ENCODE assay signal across 27 mouse cellular contexts in the genomic region with DNA sequence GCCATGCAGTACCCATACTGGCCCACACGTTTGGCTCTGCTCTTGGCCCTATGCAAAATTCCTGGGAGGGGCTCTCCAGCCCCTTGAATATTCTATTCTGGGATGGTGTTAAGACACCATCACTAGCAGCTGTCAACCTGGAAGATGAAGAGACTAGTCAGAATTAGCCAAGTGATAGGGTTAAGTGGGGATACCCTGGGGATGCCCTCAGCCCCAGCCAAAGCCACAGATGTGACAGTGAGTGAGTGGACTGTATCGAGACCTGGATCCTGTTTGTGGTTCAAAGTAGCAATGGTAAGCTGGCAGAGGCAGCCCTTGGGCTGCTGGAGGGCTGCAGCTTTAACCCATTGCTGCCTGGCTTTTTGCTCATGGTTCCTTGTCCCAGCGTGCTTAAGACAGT. TPM values are rescaled to one million over a fixed set of nuclear protein-coding genes. Genes with fewer than 3 reads are reported as not detected.
A peak's percentile ranks its signal among the peaks of the same experiment; 100 is the strongest.
DNase-seq lines count a peak whose midpoint lies in the region; ATAC-seq lines count a peak whose summit lies in the region.
"Had no signal": no experiment of that assay in that cellular context is flagged by ENCODE, and none has a peak within 500 bp of the region (broad histone marks: within the 10 kb centered on the region; RNA-seq: fewer than 3 reads in every experiment).

No protein-coding gene starts in this region.

- H3K4me2 ChIP-seq in embryonic facial prominence, embryonic 15.5 days (replicated peaks), result no peak overlapping the region
- no peak overlapping the region for H3K4me2 ChIP-seq in heart, embryonic 16.5 days (ENCODE audit: low read depth, low read length)
- no peak overlapping the region for H3K4me2 ChIP-seq in heart, embryonic 11.5 days
- H3K4me2 ChIP-seq in midbrain, embryonic 11.5 days, result no peak overlapping the region
- H3K4me2 ChIP-seq: embryonic facial prominence, embryonic 13.5 days; forebrain, embryonic 13.5 days; forebrain, embryonic 15.5 days had no signal

- 0 out of 2 replicates have a peak, but pooled peaks have one; percentile 18 for ATAC-seq in embryonic facial prominence, embryonic 15.5 days (ENCODE audit: insufficient number of reproducible peaks, low FRiP score, low TSS enrichment, low read depth)
- ATAC-seq in heart, embryonic 16.5 days (replicated peaks; ENCODE audit: extremely low read depth, insufficient read depth, low FRiP score), result peak; percentile 75
- ATAC-seq in heart, embryonic 11.5 days (replicated peaks; ENCODE audit: insufficient number of reproducible peaks, low FRiP score, low TSS enrichment), result no peak
- peak; percentile 48; the same call in 1 of the 2 replicates for ATAC-seq in common myeloid progenitor, adult 5-6 weeks (replicated peaks; ENCODE audit: low read depth, poor library complexity, severe bottlenecking)
- no peak for ATAC-seq in midbrain, embryonic 11.5 days (ENCODE audit: low FRiP score)
- ATAC-seq: activated CD4-positive, CD25-positive, alpha-beta regulatory T cell, adult 4 months; forebrain, embryonic 13.5 days; forebrain, embryonic 15.5 days; forebrain, postnatal 0 days; Patski had no signal

- H3K9ac ChIP-seq in embryonic facial prominence, embryonic 15.5 days, result no peak overlapping the region
- H3K9ac ChIP-seq in heart, embryonic 16.5 days (ENCODE audit: low read length), result no peak overlapping the region
- H3K9ac ChIP-seq in heart, embryonic 11.5 days (ENCODE audit: low read depth, low read length), result no peak overlapping the region
- no peak overlapping the region for H3K9ac ChIP-seq in midbrain, embryonic 11.5 days (ENCODE audit: low read length)
- H3K9ac ChIP-seq: embryonic facial prominence, embryonic 13.5 days; forebrain, embryonic 13.5 days; forebrain, embryonic 15.5 days; forebrain, postnatal 0 days had no signal

- no peak for DNase-seq in embryonic facial prominence, embryonic 10.5 days (ENCODE audit: low spot score)
- DNase-seq in heart, postnatal 10 days, result no peak
- peak; percentile 43 for DNase-seq in heart, postnatal 4 days
- DNase-seq in midbrain, embryonic 11.5 days (ENCODE audit: low spot score, missing footprints), result no peak
- DNase-seq: adrenal gland, adult 8-10 months; adrenal gland, postnatal 14 days; adrenal gland, postnatal 36 days; cerebellum, adult 11-12 months; cerebellum, adult 2 months; cerebellum, adult 9-10 months; cerebellum, postnatal 14 days; cerebellum, postnatal 36 days; forebrain, postnatal 0 days had no signal

- H3K27me3 ChIP-seq in embryonic facial prominence, embryonic 15.5 days, result no peaks in the 10 kb centered on the region
- no peaks in the 10 kb centered on the region for H3K27me3 ChIP-seq in embryonic facial prominence, embryonic 10.5 days (replicated peaks; ENCODE audit: low read depth, poor library complexity, severe bottlenecking)
- no peaks in the 10 kb centered on the region for H3K27me3 ChIP-seq in heart, embryonic 16.5 days (ENCODE audit: control insufficient read depth, insufficient read depth, low read length)
- 0 out of 2 replicates have a peak, but pooled peaks cover 2% of the 10 kb centered on the region for H3K27me3 ChIP-seq in heart, embryonic 11.5 days (ENCODE audit: control insufficient read depth, insufficient read depth, low read length)
- no peaks in the 10 kb centered on the region for H3K27me3 ChIP-seq in midbrain, embryonic 11.5 days (ENCODE audit: control insufficient read depth, insufficient read depth, low read length)
- H3K27me3 ChIP-seq: embryonic facial prominence, embryonic 13.5 days; forebrain, embryonic 13.5 days; forebrain, embryonic 15.5 days; Patski had no signal

- H3K36me3 ChIP-seq in embryonic facial prominence, embryonic 15.5 days, result no peaks in the 10 kb centered on the region
- H3K36me3 ChIP-seq in embryonic facial prominence, embryonic 10.5 days (replicated peaks), result no peaks in the 10 kb centered on the region
- no peaks in the 10 kb centered on the region for H3K36me3 ChIP-seq in heart, embryonic 16.5 days (ENCODE audit: control insufficient read depth, insufficient read depth)
- no peaks in the 10 kb centered on the region for H3K36me3 ChIP-seq in heart, embryonic 11.5 days (ENCODE audit: control insufficient read depth, insufficient read depth, low read length)
- H3K36me3 ChIP-seq in midbrain, embryonic 11.5 days (ENCODE audit: control insufficient read depth, insufficient read depth, low read length), result no peaks in the 10 kb centered on the region
- H3K36me3 ChIP-seq: embryonic facial prominence, embryonic 13.5 days; forebrain, embryonic 15.5 days had no signal

- 29% methylated on average over 3 of the region's 3 CpGs for WGBS in embryonic facial prominence, embryonic 15.5 days
- WGBS in embryonic facial prominence, embryonic 10.5 days, result 51% methylated on average over 3 of the region's 3 CpGs
- 34% methylated on average over 3 of the region's 3 CpGs for WGBS in heart, embryonic 16.5 days
- 31% methylated on average over 3 of the region's 3 CpGs for WGBS in heart, embryonic 11.5 days (ENCODE audit: insufficient replicate concordance)
- WGBS in midbrain, embryonic 11.5 days, result 57% methylated on average over 3 of the region's 3 CpGs

- no peaks in the 10 kb centered on the region for H3K9me3 ChIP-seq in embryonic facial prominence, embryonic 15.5 days (replicated peaks)
- H3K9me3 ChIP-seq in embryonic facial prominence, embryonic 10.5 days, result no peaks in the 10 kb centered on the region
- H3K9me3 ChIP-seq in heart, embryonic 16.5 days (replicated peaks; ENCODE audit: control insufficient read depth, low read length), result no peaks in the 10 kb centered on the region
- no peaks in the 10 kb centered on the region for H3K9me3 ChIP-seq in heart, embryonic 11.5 days (replicated peaks; ENCODE audit: control insufficient read depth, low read length)
- no peaks in the 10 kb centered on the region for H3K9me3 ChIP-seq in midbrain, embryonic 11.5 days (ENCODE audit: control insufficient read depth, low read length)
- H3K9me3 ChIP-seq: embryonic facial prominence, embryonic 13.5 days; forebrain, embryonic 13.5 days; forebrain, embryonic 15.5 days; G1E had no signal

- no peak overlapping the region for H3K27ac ChIP-seq in embryonic facial prominence, embryonic 15.5 days (replicated peaks)
- H3K27ac ChIP-seq in embryonic facial prominence, embryonic 10.5 days (replicated peaks), result no peak overlapping the region
- no peak overlapping the region for H3K27ac ChIP-seq in heart, embryonic 16.5 days (ENCODE audit: low read length)
- H3K27ac ChIP-seq in heart, embryonic 11.5 days (ENCODE audit: low read depth, low read length), result no peak overlapping the region
- no peak overlapping the region for H3K27ac ChIP-seq in midbrain, embryonic 11.5 days (ENCODE audit: low read depth, low read length)
- H3K27ac ChIP-seq: embryonic facial prominence, embryonic 13.5 days; forebrain, embryonic 13.5 days; forebrain, embryonic 15.5 days had no signal

- H3K4me3 ChIP-seq in embryonic facial prominence, embryonic 15.5 days (replicated peaks), result no peak overlapping the region
- no peak overlapping the region for H3K4me3 ChIP-seq in embryonic facial prominence, embryonic 10.5 days
- H3K4me3 ChIP-seq in heart, embryonic 16.5 days (ENCODE audit: low read length), result no peak overlapping the region
- H3K4me3 ChIP-seq in heart, embryonic 11.5 days (ENCODE audit: low read depth, low read length), result no peak overlapping the region
- no peak overlapping the region for H3K4me3 ChIP-seq in midbrain, embryonic 11.5 days (ENCODE audit: low read depth, low read length)
- H3K4me3 ChIP-seq: embryonic facial prominence, embryonic 13.5 days; forebrain, embryonic 13.5 days; forebrain, embryonic 15.5 days had no signal

- no peaks in the 10 kb centered on the region for H3K4me1 ChIP-seq in embryonic facial prominence, embryonic 15.5 days
- H3K4me1 ChIP-seq in embryonic facial prominence, embryonic 10.5 days, result peaks cover 11% of the 10 kb centered on the region; the same call in 1 of the 2 replicates
- H3K4me1 ChIP-seq in heart, embryonic 16.5 days (ENCODE audit: control insufficient read depth, insufficient read depth, low read length), result peaks cover 8% of the 10 kb centered on the region
- peaks cover 8% of the 10 kb centered on the region for H3K4me1 ChIP-seq in heart, embryonic 11.5 days (ENCODE audit: control insufficient read depth, insufficient read depth, low read length)
- H3K4me1 ChIP-seq in midbrain, embryonic 11.5 days (ENCODE audit: control insufficient read depth, insufficient read depth, low read length), result no peaks in the 10 kb centered on the region
- H3K4me1 ChIP-seq: embryonic facial prominence, embryonic 13.5 days; forebrain, embryonic 13.5 days; forebrain, embryonic 15.5 days had no signal

- intact Hi-C loops in heart, postnatal 10 days (cut with DNase I), result no loop called here

RNA-seq across cellular contexts. Expression of a gene that starts 23.1 kb away (rescaled TPM):
- 45.8 and 52.4 TPM in 2 replicates for polyA plus RNA-seq in embryonic facial prominence, embryonic 15.5 days (2015; fragmentation: Nextera tagmentation; extraction: Ambion mirVana)
- 41.6 and 51.6 TPM in 2 replicates for polyA plus RNA-seq in embryonic facial prominence, embryonic 10.5 days (2016; fragmentation: Nextera tagmentation; extraction: Ambion mirVana)
- polyA plus RNA-seq in heart, embryonic 16.5 days (2015; fragmentation: Nextera tagmentation; extraction: Ambion mirVana), result 40.4 and 47.6 TPM in 2 replicates
- total RNA-seq in heart, postnatal 10 days (2021), result 10 to 100 TPM; 81.4 to 86.9 TPM
- 10 to 100 TPM; 74.3 to 77.1 TPM for total RNA-seq in heart, postnatal 4 days (2021)
- 27.6 and 29.8 TPM in 2 replicates for polyA plus RNA-seq in heart, embryonic 11.5 days (2014; fragmentation: Nextera tagmentation; extraction: Ambion mirVana)
- 5.2 and 7.0 TPM in 2 replicates for total RNA-seq in common myeloid progenitor, adult 5-6 weeks (2017)
- 43.3 and 49.3 TPM in 2 replicates for polyA plus RNA-seq in midbrain, embryonic 11.5 days (2014; fragmentation: Nextera tagmentation; extraction: Ambion mirVana)

RNA-seq across cellular contexts. Expression of a gene that starts 23.7 kb away (rescaled TPM):
- 157 and 165 TPM in 2 replicates for polyA plus RNA-seq in embryonic facial prominence, embryonic 15.5 days (2015; fragmentation: Nextera tagmentation; extraction: Ambion mirVana)
- 156 and 170 TPM in 2 replicates for polyA plus RNA-seq in embryonic facial prominence, embryonic 10.5 days (2016; fragmentation: Nextera tagmentation; extraction: Ambion mirVana)
- 137 and 143 TPM in 2 replicates for polyA plus RNA-seq in heart, embryonic 16.5 days (2015; fragmentation: Nextera tagmentation; extraction: Ambion mirVana)
- total RNA-seq in heart, postnatal 10 days (2021), result 100 to 1,000 TPM in 1 of 2 experiments, 10 to 100 TPM in 1; 94.7 to 108 TPM
- 10 to 100 TPM; 89.8 to 90.8 TPM for total RNA-seq in heart, postnatal 4 days (2021)
- 131 and 135 TPM in 2 replicates for polyA plus RNA-seq in heart, embryonic 11.5 days (2014; fragmentation: Nextera tagmentation; extraction: Ambion mirVana)
- total RNA-seq in common myeloid progenitor, adult 5-6 weeks (2017), result 11.0 and 14.4 TPM in 2 replicates
- polyA plus RNA-seq in midbrain, embryonic 11.5 days (2014; fragmentation: Nextera tagmentation; extraction: Ambion mirVana), result 111 and 114 TPM in 2 replicates

RNA-seq across cellular contexts. Expression of a gene that starts 23.8 kb away (rescaled TPM):
- polyA plus RNA-seq in embryonic facial prominence, embryonic 15.5 days (2015; fragmentation: Nextera tagmentation; extraction: Ambion mirVana), result 0.49 TPM in 1 of 2 replicates, not detected in the other
- not detected in 2 replicates for polyA plus RNA-seq in embryonic facial prominence, embryonic 10.5 days (2016; fragmentation: Nextera tagmentation; extraction: Ambion mirVana)
- 0.54 and 1.4 TPM in 2 replicates for polyA plus RNA-seq in heart, embryonic 16.5 days (2015; fragmentation: Nextera tagmentation; extraction: Ambion mirVana)
- total RNA-seq in heart, postnatal 10 days (2021), result not detected
- total RNA-seq in heart, postnatal 4 days (2021), result under 1 TPM in 1 of 2 experiments, not detected in 1; 0.97 TPM
- polyA plus RNA-seq in heart, embryonic 11.5 days (2014; fragmentation: Nextera tagmentation; extraction: Ambion mirVana), result 0.48 and 0.80 TPM in 2 replicates
- total RNA-seq in common myeloid progenitor, adult 5-6 weeks (2017), result not detected in 2 replicates
- 0.48 TPM in 1 of 2 replicates, not detected in the other for polyA plus RNA-seq in midbrain, embryonic 11.5 days (2014; fragmentation: Nextera tagmentation; extraction: Ambion mirVana)
- total RNA-seq: adrenal gland, adult 18-20 months; adrenal gland, adult 8-10 months; adrenal gland, postnatal 14 days; adrenal gland, postnatal 36 days; forebrain, postnatal 0 days had no signal
- polyA plus RNA-seq: activated CD4-positive, CD25-positive, alpha-beta regulatory T cell, adult 4 months; C2C12; cortical plate, adult 2 months; embryonic facial prominence, embryonic 11.5 days; embryonic facial prominence, embryonic 13.5 days; forebrain, embryonic 15.5 days; forebrain, postnatal 0 days; Patski had no signal

RNA-seq across cellular contexts. Expression of a gene that starts 50.7 kb away (rescaled TPM):
- polyA plus RNA-seq in embryonic facial prominence, embryonic 15.5 days (2015; fragmentation: Nextera tagmentation; extraction: Ambion mirVana), result 0.71 and 0.77 TPM in 2 replicates
- polyA plus RNA-seq in embryonic facial prominence, embryonic 10.5 days (2016; fragmentation: Nextera tagmentation; extraction: Ambion mirVana), result 0.81 and 0.84 TPM in 2 replicates
- 0.34 and 0.84 TPM in 2 replicates for polyA plus RNA-seq in heart, embryonic 16.5 days (2015; fragmentation: Nextera tagmentation; extraction: Ambion mirVana)
- total RNA-seq in heart, postnatal 10 days (2021), result not detected
- total RNA-seq in heart, postnatal 4 days (2021), result 1 to 10 TPM in 1 of 2 experiments, not detected in 1; 1.3 TPM
- polyA plus RNA-seq in heart, embryonic 11.5 days (2014; fragmentation: Nextera tagmentation; extraction: Ambion mirVana), result 0.32 and 0.52 TPM in 2 replicates
- 0.27 and 0.34 TPM in 2 replicates for total RNA-seq in common myeloid progenitor, adult 5-6 weeks (2017)
- polyA plus RNA-seq in midbrain, embryonic 11.5 days (2014; fragmentation: Nextera tagmentation; extraction: Ambion mirVana), result 0.52 and 0.84 TPM in 2 replicates
- total RNA-seq: adrenal gland, postnatal 36 days; G1E had no signal
- polyA plus RNA-seq: G1E, Patski had no signal

Comparison
In these comparisons a context has a peak if more than half of its experiments do, and no peak if none do; other contexts are left out.
1. ATAC-seq: peak in embryonic facial prominence, embryonic 15.5 days (single experiment), heart, embryonic 16.5 days (single experiment) and common myeloid progenitor, adult 5-6 weeks (single experiment); none in heart, embryonic 11.5 days (single experiment) and midbrain, embryonic 11.5 days (single experiment).